Mouse (Mus musculus) layer of hippocampus, adult 8-10 months (tissue): ENCODE data around the gene C130074G19Rik. TPM values are rescaled to one million over a fixed set of nuclear protein-coding genes. Genes with fewer than 3 reads are reported as not detected.

Source experiments
- DNase-seq, 2 experiments: peaks; one replicate each; pipeline ENCODE4 v3.0.0; 2022; ENCODE audit warnings: low spot score in 2 of 2
- total RNA-seq, 4 experiments: library from RNA; stranded (reverse); gene quantifications; 2 replicates each; pipeline ENCODE4 v1.2.4; 2022

C130074G19Rik gene
- 1 to 10 TPM; 7.2 to 8.9 (median 8.4) TPM for total RNA-seq

DNA sequence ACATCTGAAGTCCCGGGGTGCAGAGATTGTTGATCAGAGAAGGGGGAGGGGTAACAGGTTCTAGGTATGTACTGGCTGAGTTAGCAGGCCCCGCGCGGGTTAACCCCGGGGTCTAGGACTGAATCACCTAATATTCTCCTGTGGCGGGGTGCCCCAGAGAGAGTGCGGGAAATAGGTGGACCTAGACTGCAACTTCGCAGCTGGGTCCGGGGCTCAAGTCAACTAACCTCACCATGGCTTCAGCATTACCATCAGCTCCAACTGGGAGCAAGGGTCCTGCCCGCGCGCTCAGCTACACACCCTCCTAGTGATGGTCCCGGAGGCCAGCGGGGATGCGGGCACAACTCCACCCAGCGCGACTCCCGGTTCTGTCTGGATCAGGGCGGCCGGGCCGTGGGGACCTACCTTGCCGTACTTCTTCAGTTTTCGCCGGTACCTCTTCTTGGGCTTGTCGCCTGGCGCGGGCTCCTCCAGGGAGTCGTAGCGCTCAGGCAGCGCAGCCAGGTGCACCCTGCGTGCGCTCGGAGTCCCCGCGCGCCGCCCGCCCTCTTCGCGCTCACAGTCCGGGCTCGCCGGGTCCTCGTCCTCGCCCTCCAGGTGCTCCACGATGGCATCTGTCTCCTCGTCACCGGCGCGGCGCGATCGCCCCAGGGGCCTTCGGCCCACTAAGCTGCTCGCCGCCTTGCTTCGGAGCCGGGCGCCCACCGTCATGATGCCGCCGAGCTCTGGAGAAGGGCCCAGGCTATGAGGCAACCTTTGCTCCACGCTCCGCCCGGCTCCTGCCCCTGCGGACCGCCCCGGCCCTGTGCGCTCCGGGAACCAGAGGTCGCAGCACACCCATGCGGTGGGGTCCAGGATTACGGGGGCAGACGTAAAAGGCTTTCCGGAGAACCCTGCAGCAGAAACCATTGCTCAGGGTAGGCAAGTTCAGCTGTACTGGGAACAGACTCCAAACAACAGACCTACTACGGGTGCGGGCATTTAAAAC lies at the start of gene C130074G19Rik:
TSS of gene C130074G19Rik (minus strand) at position 938 of the 988 bp plus-strand sequence.
- DNase-seq, result no peak

GRCm38 (mm10) chr1:184931097-184931496 lies 48.1 kb upstream of the C130074G19Rik start:
- DNase-seq, result no peak

DNA sequence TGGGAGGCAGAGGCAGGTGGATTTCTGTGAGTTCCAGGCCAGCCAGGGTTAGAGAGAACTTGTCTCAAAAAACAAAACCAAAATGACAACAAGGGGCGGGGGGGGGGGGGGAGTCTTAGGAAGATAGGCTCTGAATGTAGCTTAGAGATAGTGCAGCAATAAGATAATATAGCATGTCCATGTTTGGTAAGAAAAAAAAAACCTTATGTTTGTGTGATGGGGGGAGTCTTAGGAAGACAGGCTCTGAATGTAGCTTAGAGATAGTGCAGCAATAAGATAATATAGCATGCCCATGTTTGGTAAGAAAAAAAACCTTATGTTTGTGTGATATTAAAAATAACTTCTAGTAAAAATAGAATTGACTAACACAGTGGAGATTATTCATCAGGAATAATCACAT lies 45.4 kb upstream of the C130074G19Rik start:
- DNase-seq, result no peak

GRCm38 (mm10) chr1:184927911-184928310 lies 44.9 kb upstream of the C130074G19Rik start:
- no peak for DNase-seq

- DNase-seq, result no peak
These were observed 39.8 kb upstream of the C130074G19Rik start for GRCm38 (mm10) chr1:184922824-184923223.

DNA sequence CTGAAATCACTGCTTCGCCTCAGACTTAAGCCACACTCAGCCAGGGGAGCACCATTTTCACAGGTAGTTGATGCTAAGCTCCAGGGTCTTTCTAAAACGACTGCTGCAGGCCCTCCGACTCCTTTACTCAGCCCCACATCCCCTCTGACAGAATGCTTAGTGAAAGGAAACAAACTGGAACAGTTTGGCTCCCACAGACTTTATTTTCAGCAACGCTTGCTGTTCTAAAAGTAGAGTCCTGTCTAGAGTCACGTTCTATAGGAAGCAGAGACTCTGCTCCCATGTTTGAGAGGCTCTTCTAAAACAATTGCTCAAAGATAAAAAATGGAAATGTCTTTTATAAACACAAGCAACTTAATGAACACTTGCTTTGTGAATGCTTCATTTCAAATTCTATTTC lies 37.0 kb upstream of the C130074G19Rik start:
- no peak for DNase-seq

GRCm38 (mm10) chr1:184918227-184918888 lies 35.3 kb upstream of the C130074G19Rik start:
- no peak for DNase-seq

- DNase-seq, result no peak
These were observed 29.3 kb upstream of the C130074G19Rik start for GRCm38 (mm10) chr1:184912336-184912735.

- no peak for DNase-seq
These were observed 28.8 kb upstream of the C130074G19Rik start for GRCm38 (mm10) chr1:184911861-184912260.

- DNase-seq, result no peak
These were observed 25.5 kb upstream of the C130074G19Rik start for GRCm38 (mm10) chr1:184908558-184908957.

DNA sequence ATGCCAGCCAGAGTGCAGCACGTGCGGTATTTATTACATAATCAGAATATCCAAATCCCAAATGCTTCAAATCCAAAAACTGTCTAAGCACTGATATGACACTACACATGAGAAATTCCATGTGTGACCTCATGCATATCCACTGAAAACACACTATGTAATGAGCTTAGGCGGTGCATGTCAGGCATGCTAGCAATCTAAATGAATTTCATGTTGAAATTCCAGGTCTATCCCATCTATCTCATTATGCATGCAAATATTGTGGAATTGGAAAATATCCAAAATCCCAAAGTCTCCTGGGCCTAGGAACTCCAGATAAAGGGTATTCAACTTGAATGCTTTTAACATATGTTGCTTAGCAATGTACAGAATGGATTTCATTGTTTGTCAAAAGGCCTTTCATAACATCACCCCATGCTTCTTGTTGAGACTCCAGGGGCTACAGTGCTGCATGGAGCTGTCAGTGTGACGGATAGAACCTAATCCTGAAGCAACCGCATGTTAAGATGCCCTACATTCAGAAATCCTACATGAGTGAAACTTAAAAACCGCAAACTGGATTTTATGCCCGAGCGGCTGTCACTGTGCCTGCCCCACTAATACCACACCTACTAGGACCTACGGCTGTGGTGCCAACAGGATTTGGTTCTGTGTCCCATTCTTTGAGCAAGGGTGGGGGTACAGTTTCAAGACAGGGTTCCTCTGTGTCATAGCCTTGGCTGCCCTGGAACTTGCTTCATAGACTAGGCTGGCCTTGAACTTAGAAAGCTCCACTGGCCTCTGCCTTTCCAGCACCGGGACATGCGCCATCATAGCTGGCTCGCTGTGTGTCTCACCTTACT lies 23.1 kb upstream of the C130074G19Rik start:
- DNase-seq, result no peak

GRCm38 (mm10) chr1:184905371-184905770 lies 22.4 kb upstream of the C130074G19Rik start:
- peak; percentile 67 to 68 for DNase-seq

- no peak for DNase-seq
These were observed 20.7 kb upstream of the C130074G19Rik start for GRCm38 (mm10) chr1:184903697-184904096.

GRCm38 (mm10) chr1:184902886-184903285 lies 19.9 kb upstream of the C130074G19Rik start:
- no peak for DNase-seq

- no peak for DNase-seq
These were observed 14.3 kb upstream of the C130074G19Rik start for GRCm38 (mm10) chr1:184897350-184897749.

- no peak for DNase-seq
These were observed 9.0 kb upstream of the C130074G19Rik start for GRCm38 (mm10) chr1:184891998-184892397.

GRCm38 (mm10) chr1:184889454-184889853 lies 6.4 kb upstream of the C130074G19Rik start:
- no peak for DNase-seq

- DNase-seq, result no peak
These were observed 3.1 kb upstream of the C130074G19Rik start for GRCm38 (mm10) chr1:184886160-184886559.

GRCm38 (mm10) chr1:184881861-184882260 lies 1.2 kb downstream of the C130074G19Rik start:
- DNase-seq, result no peak

GRCm38 (mm10) chr1:184881211-184881610 lies 1.8 kb downstream of the C130074G19Rik start:
- no peak for DNase-seq

- DNase-seq, result no peak
These were observed 4.2 kb downstream of the C130074G19Rik start for GRCm38 (mm10) chr1:184878860-184879259.
